Mouse (Mus musculus): ENCODE measurements around the gene Cers1.

DNA sequence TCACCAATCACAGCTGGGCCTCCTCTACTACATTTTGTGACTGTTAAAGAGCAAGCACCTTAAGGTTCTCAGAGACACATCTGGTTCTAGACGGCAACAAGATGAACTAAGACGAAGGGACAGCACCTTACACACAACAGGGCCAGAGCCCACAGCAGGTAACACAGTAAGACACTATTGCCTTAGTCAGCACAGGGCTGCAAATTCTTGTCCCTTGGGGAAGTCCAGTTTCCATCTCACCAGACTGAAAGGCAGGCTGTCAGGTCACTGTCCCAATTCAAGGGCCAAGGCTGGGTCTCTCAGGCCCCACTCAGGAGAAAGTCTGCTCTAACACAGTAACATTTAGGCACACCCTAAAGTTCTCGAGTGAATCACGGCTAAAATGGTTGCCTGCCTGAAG, 31.9 kb downstream of the Cers1 start:
- TF ChIP-seq POLR2A (IDR thresholded peaks at IDR 0.05; ENCODE audit: low read depth, low read length) (no peak), CTCF (IDR thresholded peaks at IDR 0.05; ENCODE audit: extremely low read depth, insufficient read depth, insufficient read length, insufficient replicate concordance) (no peak)

Measured in spleen, adult 2 months (tissue).